Mouse (Mus musculus): Measurements from ENCODE around the gene Frmd4b. TPM values are rescaled to one million over a fixed set of nuclear protein-coding genes. Genes with fewer than 3 reads are reported as not detected.

The Frmd4b gene
- total and polyA plus RNA-seq, 3 experiments = 7.3 to 18.1 (median 11.9) TPM

DNA sequence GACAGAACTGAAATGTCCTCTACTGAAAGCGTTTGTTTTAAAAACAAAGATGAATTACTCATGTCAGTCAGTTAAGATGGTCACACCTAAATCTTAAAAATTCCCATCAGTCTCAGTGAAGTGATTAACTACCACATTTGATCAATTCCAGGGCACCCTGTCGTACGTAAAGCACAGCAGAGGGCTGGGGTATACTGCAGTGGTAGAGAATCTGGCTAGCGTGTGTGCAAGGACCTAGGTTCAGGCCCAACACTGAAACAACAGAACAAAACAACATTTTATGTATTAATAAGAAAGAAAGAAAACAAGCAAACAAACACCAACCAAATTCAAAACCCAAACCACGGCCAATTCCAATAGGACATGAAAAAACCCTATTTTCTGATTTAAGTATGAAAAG is 331.0 kb downstream of the Frmd4b start:
- no peaks in the 10 kb centered on the region for H3K27me3 ChIP-seq (ENCODE audit: control insufficient read depth, insufficient read depth, low read length)
- WGBS = 96% methylated on average over 5 of the region's 5 CpGs
- H3K9ac ChIP-seq (ENCODE audit: low read depth, low read length) = no peak overlapping the region
- peaks cover 6% of the 10 kb centered on the region for H3K36me3 ChIP-seq (ENCODE audit: control insufficient read depth, insufficient read depth, low read length)
- no peak overlapping the region for H3K27ac ChIP-seq
- no peak overlapping the region for H3K4me3 ChIP-seq
- H3K4me1 ChIP-seq (ENCODE audit: control insufficient read depth, insufficient read depth, low read length) = peaks cover 4% of the 10 kb centered on the region; the same call in 1 of the 2 replicates
- intact Hi-C loops (cut with DNase I) = no loop called here
- H3K79me2 ChIP-seq (replicated peaks; ENCODE audit: control insufficient read depth, insufficient read depth, low read length) = no peaks in the 10 kb centered on the region
- no peak for DNase-seq
- TF ChIP-seq EP300 (IDR thresholded peaks at IDR 0.05; ENCODE audit: insufficient read depth, low read depth, low read length) = no peak
- no peak for TF ChIP-seq CTCF (IDR thresholded peaks at IDR 0.05)
- no peak for TF ChIP-seq POLR2A (IDR thresholded peaks at IDR 0.05; ENCODE audit: insufficient read depth, low read depth, low read length)

DNA sequence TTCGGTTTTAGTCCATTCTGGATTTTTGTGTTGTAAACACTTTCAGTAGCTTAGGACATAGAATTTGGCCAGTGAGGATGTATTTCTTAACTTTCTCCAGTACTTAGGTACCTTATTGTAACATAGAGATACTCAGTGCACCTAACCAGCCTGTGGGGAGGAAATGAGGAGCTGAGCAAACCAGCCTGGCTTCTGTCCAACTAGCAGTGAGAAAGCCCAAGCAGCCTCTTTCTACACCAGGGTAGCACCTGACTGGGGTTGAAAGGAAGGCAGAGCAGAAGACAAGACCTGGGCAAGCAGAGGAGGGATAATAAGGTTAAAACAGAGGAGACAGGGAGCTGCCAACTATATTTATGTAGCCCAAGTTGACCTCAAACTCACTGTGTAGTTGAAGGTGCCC is 333.7 kb downstream of the Frmd4b start:
- no peak overlapping the region for H3K27ac ChIP-seq
- no peaks in the 10 kb centered on the region for H3K36me3 ChIP-seq (ENCODE audit: control insufficient read depth, insufficient read depth, low read length)
- H3K79me2 ChIP-seq (replicated peaks; ENCODE audit: control insufficient read depth, insufficient read depth, low read length) = no peaks in the 10 kb centered on the region
- no peak for TF ChIP-seq POLR2A (IDR thresholded peaks at IDR 0.05; ENCODE audit: insufficient read depth, low read depth, low read length)
- no peak for DNase-seq
- WGBS = 100% methylated on average over 1 of the region's 1 CpGs
- peaks cover 3% of the 10 kb centered on the region; the same call in 1 of the 2 replicates for H3K4me1 ChIP-seq (ENCODE audit: control insufficient read depth, insufficient read depth, low read length)
- no peak overlapping the region for H3K4me3 ChIP-seq
- no peaks in the 10 kb centered on the region for H3K27me3 ChIP-seq (ENCODE audit: control insufficient read depth, insufficient read depth, low read length)
- intact Hi-C loops (cut with DNase I) = no loop called here
- no peak overlapping the region for H3K9ac ChIP-seq (ENCODE audit: low read depth, low read length)

- peak; percentile 43 to 51 for DNase-seq
- TF ChIP-seq POLR2A (IDR thresholded peaks at IDR 0.05; ENCODE audit: insufficient read depth, low read depth, low read length) = no peak
- TF ChIP-seq EP300 (IDR thresholded peaks at IDR 0.05; ENCODE audit: insufficient read depth, low read depth, low read length) = no peak
- TF ChIP-seq CTCF (IDR thresholded peaks at IDR 0.05) = no peak
- Histone ChIP-seq H3K27me3 (ENCODE audit: control insufficient read depth, insufficient read depth, low read length) (no peaks in the 10 kb centered on the region), H3K27ac (peak overlapping the region; percentile 87), H3K4me3 (no peak overlapping the region), H3K79me2 (replicated peaks; ENCODE audit: control insufficient read depth, insufficient read depth, low read length) (no peaks in the 10 kb centered on the region), H3K9ac (ENCODE audit: low read depth, low read length) (peak overlapping the region; percentile 9; the same call in 1 of the 2 replicates), H3K36me3 (ENCODE audit: control insufficient read depth, insufficient read depth, low read length) (no peaks in the 10 kb centered on the region), H3K4me1 (ENCODE audit: control insufficient read depth, insufficient read depth, low read length) (peaks cover 16% of the 10 kb centered on the region)
- intact Hi-C loops (cut with DNase I) = loop anchor here (1.0 to 10.0 kb wide), 5 partner anchors 28 to 456 kb away; no protein-coding TSS in a partner anchor
- 50% methylated on average over 6 of the region's 6 CpGs for WGBS
Measured at GRCm38 (mm10) chr6:97278878-97279277, 338.5 kb downstream of the Frmd4b start.

GRCm38 (mm10) chr6:97278014-97278787 is 339.1 kb downstream of the Frmd4b start:
- Histone ChIP-seq H3K27ac (peak overlapping the region; percentile 87), H3K9ac (ENCODE audit: low read depth, low read length) (peak overlapping the region; percentile 64)
- 1% methylated on average over 19 of the region's 19 CpGs for WGBS

DNA sequence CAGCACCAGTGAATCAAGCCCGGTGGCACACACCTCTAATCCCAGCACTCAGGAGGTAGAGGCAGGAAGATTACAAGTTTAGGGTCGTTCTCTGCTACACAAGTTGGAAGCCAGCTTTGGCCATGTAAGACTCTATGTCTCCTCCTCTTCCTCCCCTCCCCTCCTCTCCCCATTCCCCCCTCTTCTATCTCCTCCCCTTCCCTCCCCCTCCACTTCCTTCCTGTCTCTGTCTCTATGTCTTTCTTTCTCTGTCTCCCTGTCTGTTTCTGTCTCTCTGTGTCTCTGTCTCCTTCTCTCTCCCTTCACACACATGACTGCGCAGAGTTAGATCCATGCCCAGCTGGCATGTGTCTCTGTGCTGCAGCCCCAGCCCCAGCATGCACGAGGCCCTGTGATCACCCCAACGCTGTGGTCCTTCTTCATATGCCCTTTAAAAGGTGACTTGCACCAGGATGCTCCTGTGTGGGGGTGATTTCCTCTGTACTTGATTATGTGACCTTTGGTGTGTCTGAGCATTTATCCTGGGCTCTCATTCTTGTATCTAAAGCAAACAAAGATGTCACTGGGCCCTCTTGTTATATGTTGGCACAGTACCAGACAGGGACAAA is 340.3 kb downstream of the Frmd4b start:
- Histone ChIP-seq H3K36me3 (ENCODE audit: control insufficient read depth, insufficient read depth, low read length) (no peaks in the 10 kb centered on the region), H3K27me3 (ENCODE audit: control insufficient read depth, insufficient read depth, low read length) (no peaks in the 10 kb centered on the region), H3K9ac (ENCODE audit: low read depth, low read length) (peak overlapping the region; percentile 0; the same call in 1 of the 2 replicates), H3K4me1 (ENCODE audit: control insufficient read depth, insufficient read depth, low read length) (peaks cover 17% of the 10 kb centered on the region), H3K27ac (peak overlapping the region; percentile 87), H3K79me2 (replicated peaks; ENCODE audit: control insufficient read depth, insufficient read depth, low read length) (no peaks in the 10 kb centered on the region), H3K4me3 (no peak overlapping the region)
- intact Hi-C loops (cut with DNase I) = loop anchor here (5.0 to 10.0 kb wide), 2 partner anchors 35 to 458 kb away; no protein-coding TSS in a partner anchor
- peak; percentile 24 to 35 for DNase-seq
- 34% methylated on average over 5 of the region's 5 CpGs for WGBS
- TF ChIP-seq CTCF (IDR thresholded peaks at IDR 0.05) (no peak), POLR2A (IDR thresholded peaks at IDR 0.05; ENCODE audit: insufficient read depth, low read depth, low read length) (no peak; the same call in 1 of the 2 replicates), EP300 (IDR thresholded peaks at IDR 0.05; ENCODE audit: insufficient read depth, low read depth, low read length) (no peak)

More at GRCm38 (mm10) chr6:97278014-97278787, 339.1 kb downstream of the Frmd4b start:
- intact Hi-C loops (cut with DNase I) = loop anchor here (1.0 to 10.0 kb wide), 5 partner anchors 27 to 457 kb away; no protein-coding TSS in a partner anchor
- Histone ChIP-seq H3K27me3 (ENCODE audit: control insufficient read depth, insufficient read depth, low read length) (no peaks in the 10 kb centered on the region), H3K4me1 (ENCODE audit: control insufficient read depth, insufficient read depth, low read length) (peaks cover 16% of the 10 kb centered on the region), H3K36me3 (ENCODE audit: control insufficient read depth, insufficient read depth, low read length) (no peaks in the 10 kb centered on the region), H3K79me2 (replicated peaks; ENCODE audit: control insufficient read depth, insufficient read depth, low read length) (no peaks in the 10 kb centered on the region), H3K4me3 (peak overlapping the region; percentile 43)
- peak; percentile 63; the same call in 1 of the 2 replicates for TF ChIP-seq EP300 (IDR thresholded peaks at IDR 0.05; ENCODE audit: insufficient read depth, low read depth, low read length)
- peak; percentile 46; the same call in 1 of the 2 replicates for TF ChIP-seq POLR2A (IDR thresholded peaks at IDR 0.05; ENCODE audit: insufficient read depth, low read depth, low read length)
- TF ChIP-seq CTCF (IDR thresholded peaks at IDR 0.05) = peak; percentile 96
- DNase-seq = peak; percentile 83
